Mouse (Mus musculus) layer of hippocampus, adult 9-11 months (tissue): ENCODE measurements around the gene Sept11.

Experiments used
- DNase-seq: peaks from one replicate; pipeline ENCODE4 v3.0.0; 2022

Sept11 gene

DNA sequence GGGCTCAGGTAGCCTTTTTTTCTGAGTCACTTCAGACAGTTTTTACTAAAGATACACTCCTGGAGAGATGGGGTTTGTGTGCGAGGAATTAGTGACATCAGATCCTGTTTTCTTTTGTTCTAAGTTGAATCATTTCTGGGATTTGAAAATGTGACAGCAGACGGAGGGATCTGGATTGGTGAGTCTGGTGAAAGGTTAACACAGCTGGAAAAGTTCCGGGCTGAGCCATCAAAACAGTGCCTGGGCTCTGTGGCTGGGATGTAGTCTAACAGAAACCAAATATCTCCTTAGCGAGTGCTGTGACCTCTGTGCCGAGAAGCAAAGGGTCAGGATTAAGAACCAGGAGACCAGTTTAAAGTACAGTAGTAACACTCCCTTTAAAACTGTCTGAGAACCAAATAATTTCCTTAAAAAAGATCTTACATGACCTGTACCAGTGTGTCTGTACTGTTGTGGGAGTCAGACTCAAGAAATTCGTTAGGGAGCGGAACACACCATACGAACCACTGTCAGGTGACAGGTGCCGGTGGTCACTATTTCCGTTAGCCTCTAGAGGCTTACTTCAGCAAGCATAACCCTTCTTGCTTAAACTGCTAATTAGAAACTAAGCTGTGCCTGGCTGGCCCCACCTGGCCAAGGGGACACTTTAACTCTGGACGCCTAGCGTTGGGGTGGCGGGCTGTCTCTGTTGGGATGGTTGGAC lies 4.1 kb downstream of the Sept11 start:
- DNase-seq = no peak

- DNase-seq = no peak
These were observed 5.0 kb downstream of the Sept11 start for GRCm38 (mm10) chr5:93098219-93098618.

GRCm38 (mm10) chr5:93098811-93099210 lies 5.6 kb downstream of the Sept11 start:
- DNase-seq = no peak

- DNase-seq = no peak
These were observed 7.7 kb downstream of the Sept11 start for GRCm38 (mm10) chr5:93100906-93101305.

GRCm38 (mm10) chr5:93101371-93101791 lies 8.1 kb downstream of the Sept11 start:
- no peak for DNase-seq

DNA sequence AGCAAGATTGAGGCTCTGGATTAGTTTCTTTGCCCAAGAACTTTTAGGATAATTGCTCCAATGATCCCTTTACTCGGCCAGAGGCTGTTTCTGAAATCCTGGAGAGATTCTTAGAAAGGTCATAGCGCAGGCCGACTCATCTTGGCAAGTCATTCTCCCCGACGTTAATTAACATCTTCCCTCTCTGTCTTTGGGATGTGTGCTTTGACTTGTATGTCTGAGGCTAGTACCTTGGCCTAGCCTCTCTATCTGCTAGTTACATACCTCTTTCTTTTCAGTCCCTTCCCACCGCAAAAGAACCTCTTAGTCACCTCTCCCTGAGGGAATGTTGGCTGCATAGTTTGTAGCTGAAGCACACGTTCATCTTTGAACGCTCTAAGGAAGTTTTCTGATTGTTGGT lies 10.4 kb downstream of the Sept11 start:
- DNase-seq = no peak

DNA sequence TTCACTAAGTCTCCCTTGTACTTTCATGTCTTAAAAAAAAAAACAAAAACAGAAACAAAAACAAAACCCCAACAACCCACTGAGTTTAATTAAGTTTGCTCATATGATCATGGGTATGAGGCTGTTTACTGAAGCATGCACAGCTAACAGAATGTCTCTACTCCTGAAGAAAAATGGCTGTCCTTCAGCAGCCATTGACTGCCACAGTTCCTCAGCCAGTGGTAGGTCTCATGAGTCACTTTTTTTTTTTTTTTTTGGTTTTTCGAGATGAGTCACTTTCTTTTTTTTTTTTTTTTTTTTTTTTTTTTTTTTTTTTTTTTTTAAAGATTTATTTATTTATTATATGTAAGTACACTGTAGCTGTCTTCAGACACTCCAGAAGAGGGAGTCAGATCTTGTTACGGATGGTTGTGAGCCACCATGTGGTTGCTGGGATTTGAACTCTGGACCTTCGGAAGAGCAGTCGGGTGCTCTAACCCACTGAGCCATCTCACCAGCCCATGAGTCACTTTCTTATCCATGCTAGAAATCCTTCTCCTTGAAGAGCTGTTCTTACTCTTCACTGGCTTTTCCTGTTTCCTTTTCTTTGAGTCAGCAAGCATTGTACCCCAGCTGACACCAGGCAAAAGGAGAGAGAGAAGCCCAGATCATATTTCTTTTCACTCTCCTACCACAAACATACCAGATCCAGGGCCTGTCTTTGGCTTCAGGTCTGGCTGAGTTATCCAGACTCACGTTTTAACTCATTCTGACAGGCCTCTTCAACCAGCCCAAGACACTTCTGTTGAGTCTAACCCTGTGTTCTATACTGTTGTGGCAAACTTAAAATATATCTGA lies 12.0 kb downstream of the Sept11 start:
- DNase-seq = no peak

DNA sequence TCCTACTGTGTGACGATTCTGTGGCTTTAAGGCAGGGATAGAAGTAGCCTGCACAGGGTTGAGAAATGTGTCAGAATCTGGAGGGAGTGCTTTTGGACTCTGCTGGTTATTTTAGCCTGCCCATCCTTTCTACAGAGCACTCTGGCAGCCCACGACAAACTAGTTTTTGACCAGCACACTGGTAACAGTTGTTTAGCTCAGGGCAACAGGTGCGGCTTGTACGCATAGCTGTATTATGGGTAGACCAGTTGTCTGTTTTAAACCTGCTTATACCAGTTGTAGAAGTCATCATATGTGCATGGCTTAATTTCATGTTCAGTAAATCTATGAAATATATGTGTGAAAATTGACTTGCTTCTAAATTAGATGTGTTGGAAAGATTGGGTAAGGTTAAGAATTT lies 12.8 kb downstream of the Sept11 start:
- no peak for DNase-seq

DNA sequence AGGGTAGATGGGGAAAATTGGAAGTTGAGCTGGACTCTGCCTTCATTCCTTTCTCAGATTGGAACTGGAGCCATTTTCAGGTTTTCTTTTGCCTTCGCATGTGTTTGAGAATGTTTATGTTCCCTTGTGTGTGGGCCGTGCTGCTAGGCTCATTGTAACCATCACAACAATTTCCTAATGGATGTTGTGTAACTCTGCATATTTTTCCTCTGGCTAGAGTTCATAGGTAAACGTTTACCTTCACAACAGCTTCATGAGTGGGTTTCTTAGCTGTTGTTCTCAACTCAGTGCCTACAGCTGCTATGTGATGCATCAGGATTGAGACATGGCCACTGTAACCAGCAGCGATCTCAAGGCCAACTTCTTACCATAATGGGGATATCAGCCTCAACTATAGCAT lies 15.5 kb downstream of the Sept11 start:
- DNase-seq = no peak

DNA sequence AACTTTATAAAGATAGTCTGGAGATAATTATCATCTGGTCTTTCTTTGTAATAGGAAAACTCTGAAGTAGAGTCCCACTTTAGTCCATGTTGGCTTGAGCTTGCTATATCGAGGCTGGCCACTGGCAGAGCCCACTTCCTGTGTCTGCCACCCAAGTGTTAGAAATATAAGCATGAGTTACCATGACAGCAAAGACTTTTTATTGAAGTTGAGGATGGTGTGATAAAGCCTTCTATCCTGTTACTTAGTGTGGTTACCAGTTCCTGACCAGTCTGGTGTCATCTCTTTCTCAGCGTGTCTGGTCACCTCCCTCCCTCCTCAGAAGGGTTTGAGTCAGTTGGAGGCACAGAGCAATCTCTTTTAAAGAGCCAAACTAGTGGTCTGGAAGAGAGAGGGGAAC lies 16.3 kb downstream of the Sept11 start:
- no peak for DNase-seq

DNA sequence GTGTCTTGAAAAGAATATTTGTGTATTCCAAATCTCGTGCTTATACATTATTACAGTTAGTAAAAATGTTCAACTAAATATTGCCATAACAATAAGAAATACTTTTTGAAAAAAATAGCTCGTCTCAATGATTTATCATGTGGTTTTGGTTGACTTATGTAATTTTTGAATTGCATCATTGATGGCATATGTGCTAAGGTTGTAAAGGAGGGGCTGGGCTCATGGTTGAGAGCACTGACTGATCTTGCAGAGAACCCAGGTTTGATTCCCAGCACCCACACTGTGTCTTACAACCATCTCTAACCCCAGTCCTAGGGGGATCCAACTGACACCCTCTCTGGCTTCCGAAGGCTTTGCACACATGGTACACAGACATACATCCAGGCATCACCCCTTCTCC lies 19.1 kb downstream of the Sept11 start:
- no peak for DNase-seq

DNA sequence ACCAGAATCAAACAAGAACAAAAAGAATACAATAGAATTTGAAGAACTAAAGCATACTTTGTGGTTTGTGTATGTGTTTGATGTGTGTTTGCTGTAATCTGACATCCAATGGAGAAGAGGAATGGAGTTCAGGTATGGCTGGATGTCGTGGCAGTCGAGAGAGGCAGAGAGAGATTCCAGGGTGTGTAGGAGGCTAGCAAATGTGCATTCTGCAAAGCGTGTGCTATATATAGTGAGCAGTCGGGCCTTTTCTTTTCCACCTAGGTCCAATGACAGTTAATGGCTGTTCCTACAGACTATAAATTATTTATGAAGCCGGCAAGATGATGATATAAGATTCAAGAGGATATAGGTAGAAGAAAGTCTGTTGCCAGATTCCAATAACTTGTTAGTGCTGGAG lies 20.3 kb downstream of the Sept11 start:
- no peak for DNase-seq

GRCm38 (mm10) chr5:93114515-93114914 lies 21.3 kb downstream of the Sept11 start:
- DNase-seq = no peak

- no peak for DNase-seq
These were observed 21.8 kb downstream of the Sept11 start for GRCm38 (mm10) chr5:93115059-93115458.

DNA sequence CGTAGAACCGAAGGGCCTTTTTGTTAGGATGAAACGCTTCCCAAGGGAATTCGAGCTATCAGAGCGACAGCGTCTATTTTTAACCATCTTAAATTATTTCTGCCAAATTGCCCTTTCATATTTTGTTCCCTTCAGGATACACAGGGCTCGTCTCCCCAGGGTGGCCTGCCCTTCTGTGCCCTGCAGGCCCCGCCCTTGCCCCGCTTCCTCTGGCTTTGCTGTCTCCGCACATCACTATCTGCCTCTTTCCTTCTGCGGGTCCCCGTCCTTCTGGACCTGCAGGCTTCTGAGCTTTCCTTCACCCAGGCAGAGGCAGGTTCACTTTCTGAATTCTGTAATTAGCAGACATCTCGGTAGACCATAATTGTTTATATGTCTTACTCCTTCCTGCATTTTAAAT lies 22.6 kb downstream of the Sept11 start:
- DNase-seq = no peak

DNA sequence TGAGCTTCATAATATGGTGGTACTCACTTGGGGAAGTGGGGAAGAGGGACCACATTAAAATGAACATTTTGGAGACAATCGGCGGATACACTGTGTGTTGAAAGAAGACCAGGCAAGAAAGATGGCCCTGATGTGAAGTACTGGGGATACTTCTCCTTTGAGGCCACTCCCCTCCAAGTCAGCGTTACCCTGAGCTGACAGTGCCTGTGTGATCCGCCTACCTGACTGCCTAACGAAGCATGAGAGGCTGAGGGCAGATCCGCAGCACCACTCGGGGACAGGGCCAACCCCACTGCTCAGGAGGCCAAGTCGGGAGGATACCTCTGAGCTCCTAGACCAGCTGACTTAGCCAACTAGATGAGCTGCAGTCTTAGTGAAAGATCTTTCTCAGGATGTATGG lies 24.4 kb downstream of the Sept11 start:
- DNase-seq = no peak

- DNase-seq = no peak
These were observed 28.4 kb downstream of the Sept11 start for GRCm38 (mm10) chr5:93121660-93122059.

DNA sequence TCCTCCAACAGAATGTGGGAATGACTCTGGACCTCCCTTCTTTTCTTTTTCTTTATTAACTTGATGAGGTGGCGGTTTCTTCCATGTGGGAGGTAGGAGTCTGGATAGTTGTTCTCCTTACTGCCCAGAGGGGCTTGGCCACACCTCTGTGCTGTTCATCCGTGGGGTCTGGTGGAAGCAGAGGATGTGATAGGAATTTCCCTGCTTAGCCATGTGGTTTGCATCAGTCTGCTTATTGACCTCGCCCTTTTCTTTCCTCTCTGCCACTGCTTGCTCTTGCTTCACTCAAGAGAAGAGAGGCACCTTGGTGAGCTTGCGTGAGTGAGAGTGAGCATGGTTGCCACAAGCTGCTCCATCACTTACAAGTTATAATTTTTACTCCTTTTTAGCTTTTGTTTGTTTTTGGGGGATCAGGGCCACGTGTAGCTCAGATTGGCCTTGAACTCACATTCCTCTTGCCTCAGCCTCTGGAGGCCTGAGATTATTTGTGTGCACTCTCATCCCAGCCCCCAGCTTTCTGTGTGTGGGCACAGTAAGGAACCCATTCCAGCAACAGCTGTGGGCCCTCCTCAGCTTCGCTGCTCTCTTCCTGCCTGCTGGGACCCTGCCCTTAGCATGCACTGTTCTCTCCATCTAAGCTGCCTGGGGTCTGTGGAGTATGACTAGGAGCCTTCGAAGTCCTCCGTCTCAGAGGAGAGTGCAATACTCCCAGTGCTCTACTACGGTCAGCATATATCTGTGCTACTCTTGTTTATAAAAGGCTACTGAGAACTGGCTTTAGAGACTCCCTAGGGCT lies 31.0 kb downstream of the Sept11 start:
- no peak for DNase-seq

- no peak for DNase-seq
These were observed 32.1 kb downstream of the Sept11 start for GRCm38 (mm10) chr5:93125325-93125724.

DNA sequence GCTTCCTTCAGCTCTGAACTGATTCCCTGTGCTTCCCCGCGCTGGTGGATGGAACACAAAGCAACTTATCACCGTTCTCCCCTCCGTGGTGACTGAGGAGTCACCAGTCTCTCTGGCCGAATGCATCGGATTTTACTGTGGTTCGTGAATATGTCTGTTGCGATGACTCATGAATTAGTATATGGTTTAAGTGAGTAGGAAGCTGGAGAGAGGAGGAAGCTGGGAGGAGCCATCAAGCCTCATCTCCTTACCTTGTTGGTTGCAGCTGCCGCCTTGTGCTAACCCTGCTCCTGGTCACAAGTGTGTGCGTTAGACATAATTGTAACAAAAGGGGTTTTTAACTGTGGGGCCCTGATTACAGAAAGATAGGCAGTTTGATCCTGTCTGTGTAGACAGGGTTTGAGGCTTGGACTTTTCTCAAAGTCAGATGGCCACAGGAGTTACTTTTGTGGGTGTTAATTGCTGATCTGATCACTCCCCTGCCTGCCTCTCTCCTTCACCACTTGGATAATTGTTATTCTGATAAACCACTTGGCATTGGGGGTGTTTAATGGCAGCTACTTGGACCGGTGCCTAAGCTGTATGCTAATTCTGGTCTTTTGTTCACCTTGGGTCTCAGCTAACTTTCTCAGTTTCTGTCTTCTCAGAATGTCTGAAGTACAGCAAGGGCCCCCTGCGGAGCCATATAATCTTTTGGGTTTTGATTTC lies 33.1 kb downstream of the Sept11 start:
- DNase-seq = no peak

DNA sequence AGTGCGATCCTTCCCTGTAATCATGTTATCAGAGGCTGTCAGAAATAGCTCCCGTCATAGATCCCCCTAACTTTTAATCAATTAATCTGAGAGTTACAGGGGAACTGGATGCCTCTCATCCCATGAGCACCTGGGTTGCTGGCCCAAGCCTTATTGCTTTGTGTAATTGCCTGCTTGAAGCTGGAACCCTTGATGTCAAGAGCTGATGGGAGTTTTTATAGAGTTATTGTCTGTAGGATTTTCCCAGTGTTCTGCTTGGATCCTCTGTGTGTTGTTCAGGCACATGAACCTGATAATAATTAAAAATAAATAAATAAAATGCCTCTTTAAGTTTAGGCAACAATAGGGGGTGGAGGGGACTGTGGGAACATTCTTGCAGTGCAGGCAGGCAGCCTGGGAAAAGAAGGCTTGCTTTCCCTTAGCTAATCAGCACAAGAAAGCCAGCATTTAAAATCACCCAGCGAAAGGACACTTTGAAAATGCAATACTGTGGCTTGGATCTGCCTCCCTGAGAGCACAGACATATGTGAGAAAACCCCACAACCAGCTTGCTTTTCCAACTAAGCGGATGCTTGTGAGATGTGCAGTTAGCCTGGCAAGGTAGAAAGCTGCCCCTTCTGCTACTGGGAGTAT lies 33.8 kb downstream of the Sept11 start:
- no peak for DNase-seq

DNA sequence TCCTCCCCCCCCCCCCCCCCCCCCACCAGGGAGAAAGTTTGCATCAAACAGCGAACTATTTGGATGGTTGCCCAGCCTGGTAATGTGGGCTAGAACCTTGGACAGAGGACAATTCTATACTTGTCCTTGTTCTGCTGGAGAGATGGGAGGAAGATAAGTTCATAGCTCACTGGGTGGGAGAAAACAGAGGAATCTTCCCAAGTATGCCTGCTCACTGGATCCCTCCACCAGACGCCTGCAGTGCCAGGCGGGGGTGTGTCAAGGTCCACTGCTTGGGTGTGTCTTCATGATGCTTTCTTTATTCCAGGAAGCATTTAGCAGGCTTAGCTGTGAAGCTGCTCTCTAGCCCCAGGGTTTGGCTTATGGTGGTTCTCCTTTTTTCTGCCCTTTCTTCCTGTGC lies 34.5 kb downstream of the Sept11 start:
- no peak for DNase-seq

GRCm38 (mm10) chr5:93128765-93129164 lies 35.5 kb downstream of the Sept11 start:
- DNase-seq = no peak
